Mouse (Mus musculus): ENCODE results near the gene Camkmt.

Camkmt gene

DNA sequence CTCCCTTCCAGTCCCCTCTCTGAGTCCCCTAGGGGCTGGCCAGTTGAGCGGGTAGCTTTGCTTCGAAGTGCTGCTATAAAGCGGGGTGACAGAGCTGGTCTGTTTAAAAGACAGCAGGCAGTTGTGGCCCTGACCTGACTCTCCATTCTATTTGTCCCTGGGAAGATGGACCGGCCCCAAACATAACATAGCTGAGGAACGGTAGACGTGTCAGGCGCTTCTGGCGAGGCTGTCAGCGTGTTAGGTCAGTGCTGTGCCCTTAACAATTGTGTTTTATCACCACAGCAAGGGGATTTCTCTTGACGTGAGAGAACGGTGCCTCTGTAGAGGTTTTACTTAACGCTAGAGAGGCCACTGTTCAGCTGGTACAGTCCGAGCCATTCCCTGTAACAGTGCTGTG is 86.9 kb downstream of the Camkmt start:
- DNase-seq = no peak

DNA sequence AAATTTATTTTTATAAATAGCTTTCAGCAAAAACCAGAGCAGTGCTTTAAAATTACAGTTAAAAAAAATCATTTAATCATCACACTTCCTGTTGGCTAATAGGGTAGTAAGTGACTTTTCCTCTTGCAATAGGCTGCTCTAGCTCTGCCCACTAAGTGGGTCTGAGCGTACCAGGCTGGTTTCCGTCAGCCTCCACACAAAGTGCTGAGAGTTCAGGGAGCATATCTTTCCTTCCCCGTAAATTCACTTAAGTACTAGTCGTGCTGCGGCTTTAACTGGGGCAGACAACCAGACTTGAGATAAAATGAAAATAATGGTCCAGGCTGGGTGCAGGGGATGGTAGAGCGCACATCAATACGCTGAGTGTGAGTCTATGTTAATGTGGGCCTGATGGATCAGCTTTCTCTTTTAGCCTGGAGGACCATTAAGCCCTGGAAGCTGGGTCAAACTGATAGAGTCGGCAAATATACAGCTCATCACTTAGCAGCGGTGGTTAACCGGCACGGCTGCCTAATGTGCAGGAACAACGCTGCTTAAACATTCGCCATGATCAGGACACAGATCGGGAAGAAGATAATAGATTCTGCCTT is 90.2 kb downstream of the Camkmt start:
- DNase-seq = no peak

DNA sequence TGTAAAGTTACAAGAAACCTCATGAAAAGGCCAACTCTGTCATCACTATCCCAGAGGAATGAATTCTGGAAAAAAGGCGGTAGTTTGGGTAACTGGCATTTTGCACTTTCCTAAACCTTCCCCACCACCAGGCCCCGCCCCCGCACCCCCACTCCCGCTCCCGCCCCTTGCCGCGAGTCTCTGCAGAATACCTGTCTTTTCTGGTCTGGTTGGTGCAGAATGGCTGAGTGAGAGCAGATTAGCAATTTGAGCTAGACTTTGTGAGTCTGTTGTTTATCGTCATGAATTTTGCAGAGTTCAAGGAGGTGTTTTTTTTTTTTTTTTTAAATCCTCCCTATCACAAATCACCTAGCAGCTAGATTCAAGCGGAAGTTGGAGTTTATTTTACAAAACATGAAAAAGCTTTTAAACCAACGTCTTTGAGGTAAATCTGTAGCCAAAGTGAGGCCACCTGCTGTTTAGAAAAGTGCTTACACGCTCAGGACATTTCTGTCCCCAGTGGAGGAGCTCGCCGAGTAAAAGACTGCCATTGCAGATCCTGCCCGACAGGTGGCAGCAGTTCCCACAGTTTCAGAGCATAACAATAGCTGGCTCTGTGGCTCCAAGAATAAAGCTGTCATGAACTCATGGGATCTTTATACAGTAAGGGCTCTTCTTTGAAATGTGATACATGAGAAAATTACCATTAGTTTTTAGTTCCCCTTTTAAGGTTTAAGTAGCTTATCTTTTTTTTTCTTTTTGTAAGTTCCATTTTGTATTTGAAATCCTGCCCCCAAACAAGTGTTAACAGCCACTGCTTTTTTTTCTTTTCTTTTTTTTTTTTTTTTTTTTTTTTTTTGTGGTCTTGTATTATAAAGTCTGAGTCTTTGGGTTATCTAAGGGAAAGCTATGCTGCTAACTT is 99.1 kb downstream of the Camkmt start:
- DNase-seq = peak; percentile 85

DNA sequence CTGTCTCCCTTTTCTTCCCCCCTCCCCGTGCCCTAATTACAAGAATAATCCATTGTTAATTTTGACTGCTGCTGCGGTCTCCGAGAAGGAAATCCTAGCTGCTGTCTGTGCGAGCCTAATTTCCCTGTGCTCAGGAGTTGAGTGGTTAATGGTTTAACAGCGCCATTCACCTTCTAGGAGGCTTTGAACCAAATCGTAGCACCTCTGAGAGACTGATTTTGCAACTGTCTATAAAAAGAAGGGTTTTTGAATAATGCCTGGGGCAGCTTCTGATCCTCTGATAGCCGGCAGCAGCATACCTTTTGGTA is 99.7 kb downstream of the Camkmt start:
- peak; percentile 42 for DNase-seq

DNA sequence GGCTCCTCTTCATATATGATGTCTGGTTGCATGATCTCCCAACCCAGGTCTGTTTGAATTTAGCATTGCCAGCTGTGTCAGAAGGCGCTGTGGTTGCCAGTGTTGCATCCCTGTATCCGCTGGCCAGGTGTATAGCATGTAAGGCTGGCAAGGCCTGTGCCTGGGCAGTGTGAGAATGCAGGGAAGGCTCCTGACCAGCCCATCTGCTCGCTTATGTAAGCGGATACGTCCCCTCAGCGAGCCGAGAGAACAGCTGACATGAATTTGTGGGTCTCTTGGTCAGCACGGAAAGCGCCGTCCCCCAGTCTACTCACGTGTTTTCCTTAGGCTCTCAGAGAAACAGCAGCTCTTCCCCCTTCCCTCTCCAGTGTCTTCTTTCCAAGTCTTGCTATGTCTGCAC is 102.9 kb downstream of the Camkmt start:
- DNase-seq = no peak

DNA sequence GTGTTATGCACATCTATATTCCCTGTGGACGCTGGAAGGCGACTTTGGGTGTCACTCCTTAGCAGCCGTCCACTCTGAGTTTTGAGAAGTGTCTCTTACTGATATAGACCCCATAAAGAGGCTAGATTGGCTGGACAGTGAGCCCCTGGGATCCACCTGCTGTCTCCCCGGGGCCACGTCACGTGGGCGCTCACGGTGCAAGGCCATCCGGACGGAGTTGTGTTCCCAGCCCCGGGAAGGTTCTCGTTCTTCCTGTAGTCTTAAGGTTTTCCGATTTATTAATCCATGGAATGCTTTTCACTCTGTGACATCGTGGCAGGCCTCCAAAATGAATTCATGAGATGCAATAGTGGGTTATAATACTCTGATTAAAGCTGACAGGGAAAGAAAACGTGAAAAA is 108.4 kb downstream of the Camkmt start:
- DNase-seq = peak; percentile 15

DNA sequence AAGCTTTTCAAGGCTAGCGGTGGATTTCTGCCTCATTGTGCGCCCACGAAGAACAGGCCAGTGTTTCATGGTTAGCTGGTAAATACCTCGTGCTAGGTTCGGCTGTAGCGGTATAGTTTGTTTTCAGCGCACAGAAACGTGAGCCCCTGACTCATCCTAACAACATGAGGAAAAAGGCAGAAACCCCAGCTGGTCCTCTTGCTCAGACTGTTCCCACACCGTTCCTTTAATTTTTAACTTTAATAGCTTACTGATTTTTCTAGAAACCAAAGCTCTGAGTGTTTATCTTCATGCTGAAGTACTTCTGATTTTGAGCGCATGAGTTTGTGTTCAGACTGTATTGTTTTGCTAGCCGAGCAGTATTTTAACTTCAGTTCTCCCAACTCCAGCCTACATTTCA is 109.0 kb downstream of the Camkmt start:
- peak; percentile 24 for DNase-seq

DNA sequence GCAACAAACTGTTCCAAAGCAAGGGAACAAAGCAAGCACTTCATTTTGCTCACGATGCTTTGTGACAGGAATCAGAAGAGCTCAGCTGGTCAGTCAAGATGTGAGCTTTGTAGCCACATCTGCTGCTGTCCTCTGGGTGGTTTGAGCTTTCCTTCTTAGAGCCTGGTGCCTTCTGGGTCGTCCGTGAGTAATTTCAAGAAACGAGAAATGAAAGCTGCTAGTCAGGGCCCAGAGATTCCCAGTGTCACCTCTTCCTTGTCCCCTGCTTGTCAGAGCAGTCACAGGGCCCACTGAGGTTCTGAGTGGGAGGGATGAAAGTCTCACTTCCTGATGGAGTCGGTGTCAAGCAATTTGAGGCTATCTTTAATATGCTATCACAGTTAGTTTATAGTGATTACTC is 127.7 kb downstream of the Camkmt start:
- DNase-seq = no peak

DNA sequence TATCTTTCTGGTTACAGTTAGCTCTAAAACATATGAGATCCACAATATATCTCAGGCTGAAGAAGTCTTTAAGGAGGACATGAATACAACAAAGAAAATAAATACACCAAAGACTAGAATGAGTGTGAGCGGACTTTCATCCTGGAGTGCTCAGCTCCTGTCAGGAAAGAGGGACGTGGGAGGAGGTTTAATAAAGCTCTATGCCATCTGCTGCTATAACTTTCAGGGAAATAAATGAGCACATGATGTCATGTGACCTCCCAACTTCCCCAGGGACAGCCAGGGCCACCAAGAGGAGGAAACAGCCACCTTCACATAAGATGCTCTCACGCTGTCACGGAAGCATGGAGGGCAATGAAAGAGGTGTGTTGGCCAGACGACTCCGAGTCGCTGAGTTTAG is 151.8 kb downstream of the Camkmt start:
- DNase-seq = no peak

DNA sequence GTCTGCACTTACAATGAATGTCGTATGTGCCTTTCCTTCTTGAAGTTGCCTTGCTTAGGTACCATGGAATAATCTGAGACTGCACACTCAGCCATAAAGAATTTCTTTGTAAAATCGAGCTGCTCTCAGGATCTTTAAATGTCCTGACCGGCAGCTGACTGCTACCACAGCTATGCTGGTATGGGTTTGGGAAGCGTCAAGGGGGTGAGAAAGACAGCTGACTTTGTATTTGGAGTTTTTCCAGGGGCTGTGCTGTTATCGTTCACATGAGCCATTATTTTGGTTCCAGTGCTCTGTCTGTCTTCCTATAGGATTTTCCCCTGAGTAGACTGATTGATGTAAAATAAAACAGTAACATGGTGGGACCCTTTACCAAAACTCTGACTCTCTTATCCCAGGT is 158.6 kb downstream of the Camkmt start:
- DNase-seq = no peak

DNA sequence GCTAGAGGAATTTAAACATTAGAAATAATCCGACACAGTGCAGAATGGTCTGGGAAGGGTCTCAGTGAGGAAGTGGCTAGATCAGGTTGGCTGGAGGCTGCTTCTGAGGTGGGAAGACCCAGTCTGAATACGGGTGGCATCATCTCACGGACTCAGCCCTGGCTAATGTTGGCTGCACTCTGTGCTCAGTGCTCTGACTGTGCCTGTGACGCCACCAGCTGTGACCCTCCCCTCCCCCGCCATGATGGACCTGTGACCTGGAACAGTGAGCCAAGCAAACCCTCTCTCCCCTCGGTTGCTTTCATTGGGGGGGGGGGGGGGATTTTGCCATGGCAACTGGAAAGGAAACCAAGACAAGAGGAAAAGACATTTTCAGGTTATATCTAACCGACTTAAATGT is 159.4 kb downstream of the Camkmt start:
- DNase-seq = no peak

DNA sequence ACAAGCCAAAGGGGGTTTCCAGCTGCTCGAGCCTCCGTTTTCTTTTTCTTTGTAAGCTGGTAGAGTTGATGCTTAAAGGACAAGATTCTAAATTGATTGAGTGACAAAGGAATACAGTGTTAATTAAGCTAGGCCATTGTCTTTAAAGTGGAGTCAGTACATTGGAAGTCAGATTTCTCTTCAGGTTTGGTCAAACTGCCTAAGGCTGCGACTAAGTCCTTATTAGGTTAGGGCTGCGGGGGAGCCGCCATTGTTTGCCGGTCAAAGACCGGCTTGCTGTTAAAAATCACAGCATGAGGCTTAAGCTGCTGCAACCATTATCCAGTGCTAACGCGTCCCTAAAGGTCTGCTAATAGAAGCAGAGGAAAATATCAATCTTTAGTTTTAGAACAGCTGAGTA is 166.6 kb downstream of the Camkmt start:
- DNase-seq = no peak

DNA sequence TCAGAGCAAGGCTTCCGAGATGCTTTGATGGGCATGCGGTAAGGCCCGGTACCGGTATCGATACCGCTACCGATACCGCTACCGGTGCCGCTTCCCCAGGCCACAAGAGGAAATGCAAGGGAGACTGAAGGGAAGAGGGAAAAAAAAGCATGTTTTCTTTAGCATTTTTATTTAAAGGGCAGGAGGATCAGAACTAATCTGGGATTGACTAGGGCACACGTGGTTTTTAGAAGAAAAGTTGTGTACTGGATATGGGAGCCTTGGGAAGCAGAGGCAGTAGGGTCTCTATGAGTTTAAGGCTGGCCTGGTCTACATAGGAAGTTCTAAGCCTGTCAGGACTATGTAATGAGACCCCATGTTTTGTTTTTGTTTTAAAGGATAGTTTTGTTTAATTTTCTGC is 167.0 kb downstream of the Camkmt start:
- DNase-seq = no peak

DNA sequence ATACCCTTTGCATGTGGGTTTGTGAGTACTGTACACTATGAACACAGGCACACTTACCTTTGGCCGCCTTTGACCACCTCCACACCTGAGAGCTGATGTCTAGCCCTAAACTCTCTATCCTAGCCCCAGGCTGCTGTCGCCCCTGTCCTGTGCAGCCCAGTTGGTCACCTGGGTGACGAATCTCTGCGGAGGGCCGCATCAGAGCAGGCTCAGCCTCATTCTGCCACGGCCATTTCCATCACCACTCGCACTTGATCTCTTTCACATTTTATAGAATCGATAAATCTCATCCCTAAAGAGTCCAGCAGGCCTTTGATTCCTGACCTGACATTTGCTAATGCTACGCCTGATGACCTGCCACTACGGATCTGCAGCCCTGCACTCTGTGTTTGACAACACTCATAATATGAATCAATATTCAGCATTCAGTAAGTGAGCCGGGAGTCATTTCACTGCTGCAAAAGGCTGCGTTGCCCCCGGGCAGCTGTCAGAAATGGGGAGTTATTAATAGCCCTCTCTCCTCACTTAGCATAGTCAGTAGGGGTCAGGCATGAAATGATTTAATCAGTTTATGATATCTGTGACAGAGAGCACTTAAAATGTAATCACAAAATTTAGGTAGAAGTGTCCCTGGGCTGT is 168.5 kb downstream of the Camkmt start:
- no peak for DNase-seq

DNA sequence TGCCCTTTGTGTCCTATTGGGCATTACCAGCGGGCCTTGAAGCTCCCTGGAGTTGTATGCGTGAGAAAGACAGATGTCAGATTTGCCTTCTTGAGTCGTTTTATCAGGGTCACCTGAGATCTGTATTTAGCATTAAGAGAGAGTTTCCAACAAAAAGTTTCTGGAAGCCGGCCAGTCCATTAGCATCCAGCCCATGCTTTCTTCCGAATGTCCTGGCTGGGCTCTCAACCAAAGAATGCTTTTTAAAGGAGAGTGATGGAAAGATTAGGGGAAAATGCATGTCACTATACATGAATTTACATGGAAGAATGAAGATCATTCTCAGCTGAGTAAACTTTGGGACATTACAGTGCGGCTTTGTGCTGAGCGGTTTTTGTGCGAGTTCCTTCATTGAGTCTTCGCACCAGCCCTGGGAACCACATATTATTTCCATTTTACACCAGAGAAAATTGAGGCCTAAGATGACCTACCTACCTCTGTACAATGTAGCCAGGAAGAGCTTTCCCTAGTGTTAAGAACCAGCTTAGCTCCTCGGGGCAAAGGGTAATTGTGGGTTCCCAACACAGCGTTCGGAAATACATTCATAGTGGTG is 176.6 kb downstream of the Camkmt start:
- no peak for DNase-seq

DNA sequence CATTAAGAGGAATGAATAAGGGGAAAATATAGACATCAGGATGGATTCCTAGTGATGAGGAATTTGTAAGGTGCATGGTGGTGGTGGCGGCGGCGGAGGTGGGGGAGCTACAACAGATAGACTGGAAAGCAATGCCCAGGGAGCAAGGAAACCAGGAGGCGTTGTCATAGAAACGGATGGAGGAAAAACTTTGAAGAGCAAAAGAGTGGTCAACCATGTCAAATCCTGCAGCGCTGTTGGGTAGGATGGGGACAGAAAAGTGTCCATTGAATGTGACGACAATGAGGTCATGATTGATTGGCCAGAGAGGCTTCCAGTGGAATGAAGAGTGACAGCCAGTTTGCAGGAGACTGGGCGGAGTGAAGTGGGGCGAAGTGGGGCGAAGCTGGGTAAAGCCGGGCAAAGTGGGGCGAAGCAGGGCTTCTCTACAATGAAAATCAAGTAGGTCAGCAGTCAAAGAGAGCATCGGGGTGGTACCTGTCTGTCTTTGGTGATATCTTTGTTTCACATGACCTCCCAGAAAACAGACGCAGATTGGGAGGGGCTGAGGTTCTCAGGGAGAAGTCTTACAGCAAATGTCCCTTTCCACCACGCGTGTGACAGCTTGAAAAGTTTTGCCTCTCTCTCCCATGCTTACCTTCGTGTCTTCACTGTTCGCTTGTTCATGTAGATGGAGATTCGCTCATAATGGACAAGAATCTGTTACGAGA is 181.3 kb downstream of the Camkmt start:
- DNase-seq = no peak

DNA sequence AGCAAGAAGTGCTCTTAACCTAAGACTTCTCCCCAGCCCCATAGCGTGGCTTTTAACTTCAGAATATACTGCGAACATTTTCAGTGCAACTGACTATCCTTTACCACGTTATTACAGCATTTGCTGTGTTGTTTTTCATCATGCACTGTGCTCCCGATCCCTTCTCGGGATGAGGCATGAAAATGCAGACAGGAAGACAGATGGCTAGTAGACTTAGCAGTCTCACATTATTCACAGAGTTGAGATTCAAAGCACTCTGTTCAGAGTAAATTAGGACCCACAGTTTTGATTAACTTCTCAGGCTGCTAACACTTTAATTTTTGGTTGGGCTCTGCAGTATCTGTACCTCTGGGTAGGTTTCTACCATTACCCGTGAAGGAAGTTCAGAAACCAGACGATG is 189.4 kb downstream of the Camkmt start:
- no peak for DNase-seq

DNA sequence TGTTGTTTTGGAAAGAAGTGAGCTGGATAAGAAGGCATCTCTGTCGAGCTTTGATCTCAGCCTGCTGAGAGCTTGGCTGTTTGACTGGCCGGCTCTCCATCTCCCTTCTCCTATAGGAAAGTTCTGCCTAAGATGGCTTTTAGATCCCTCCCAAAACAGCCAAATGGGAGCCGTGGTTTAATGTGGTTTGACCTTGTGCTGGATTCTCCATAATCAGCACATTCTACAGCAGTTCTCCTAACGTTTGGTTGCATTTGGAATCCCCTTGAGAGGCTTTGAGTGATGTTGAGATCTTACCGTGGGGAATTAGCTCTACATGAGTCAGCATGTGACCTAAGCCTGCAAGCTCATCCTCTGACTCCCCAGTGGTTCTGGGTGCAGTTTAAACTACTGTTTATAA is 192.1 kb downstream of the Camkmt start:
- DNase-seq = no peak

DNA sequence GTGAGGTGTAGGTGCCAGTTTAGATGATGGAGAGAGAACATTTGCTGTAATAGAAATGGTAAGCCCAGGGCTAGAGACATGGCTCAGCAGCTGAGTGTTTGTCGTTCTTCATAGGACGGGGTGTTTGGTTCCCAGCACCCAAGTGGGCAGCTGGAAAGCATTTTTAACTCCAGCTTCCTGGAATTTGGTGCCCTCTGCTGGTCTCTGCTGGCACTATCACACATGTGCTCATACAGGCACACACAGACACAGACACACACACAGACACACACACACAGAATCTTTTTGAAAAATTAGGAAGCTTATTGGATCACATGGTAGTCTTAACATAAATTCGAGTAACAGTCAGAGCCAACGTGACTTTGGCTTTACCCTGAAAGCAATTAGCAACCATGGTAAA is 200.8 kb downstream of the Camkmt start:
- no peak for DNase-seq

DNA sequence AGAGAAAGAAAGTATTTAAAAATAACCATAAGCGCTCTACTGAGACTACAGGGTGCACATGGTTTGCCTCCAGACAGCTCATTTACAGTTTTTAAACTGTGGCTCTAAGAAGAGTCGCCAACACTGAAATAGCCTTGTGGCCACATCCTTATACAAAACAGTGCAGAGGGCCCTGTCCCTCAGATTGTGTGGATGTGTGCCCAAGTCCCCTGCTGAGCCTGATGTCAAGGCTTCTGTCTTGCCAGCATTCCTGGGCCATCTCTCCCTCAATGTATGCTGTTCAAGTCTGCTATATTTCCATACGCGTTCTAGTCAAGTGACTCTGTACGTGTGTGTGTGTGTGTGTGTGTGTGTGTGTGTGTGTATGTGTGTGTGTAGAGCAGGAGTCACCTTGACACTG is 201.2 kb downstream of the Camkmt start:
- DNase-seq = no peak

DNA sequence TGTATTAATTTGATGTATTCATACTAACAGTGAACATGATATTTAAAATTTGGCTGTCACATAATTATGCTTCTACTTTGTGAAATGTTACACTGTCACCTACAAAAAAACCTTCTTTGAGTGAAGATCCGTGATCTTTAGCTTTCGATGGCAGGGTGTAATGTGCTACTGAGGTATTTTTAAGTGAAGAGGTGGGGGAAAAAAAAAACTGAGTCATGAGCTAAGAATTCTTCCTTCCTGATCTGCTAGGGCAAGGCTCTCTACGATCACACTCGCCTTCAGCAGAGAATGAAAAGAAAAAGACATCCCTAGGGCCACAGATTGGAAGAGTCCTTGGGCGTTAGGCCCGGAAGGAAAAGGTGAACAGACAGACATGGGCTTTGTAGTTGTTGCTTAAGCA is 201.9 kb downstream of the Camkmt start:
- no peak for DNase-seq

DNA sequence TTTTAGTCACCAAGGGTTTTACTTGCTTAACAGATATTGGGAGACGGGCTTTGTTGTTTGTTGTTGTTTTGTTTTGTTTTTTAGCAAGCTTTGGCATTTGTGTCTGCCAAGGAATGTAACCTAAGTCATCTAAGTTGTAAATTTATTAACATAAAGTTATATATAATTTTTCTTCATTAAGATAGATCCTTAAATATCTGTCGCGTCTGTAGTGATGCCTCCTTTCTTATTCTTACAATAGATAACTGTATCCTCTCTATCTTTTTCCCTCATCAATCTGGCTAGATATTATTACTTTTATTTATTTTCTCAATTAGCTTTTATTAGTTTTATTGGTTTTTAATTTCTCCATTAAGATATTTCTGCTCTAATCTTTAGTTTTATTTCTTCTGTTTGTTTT is 213.3 kb downstream of the Camkmt start:
- DNase-seq = no peak

DNA sequence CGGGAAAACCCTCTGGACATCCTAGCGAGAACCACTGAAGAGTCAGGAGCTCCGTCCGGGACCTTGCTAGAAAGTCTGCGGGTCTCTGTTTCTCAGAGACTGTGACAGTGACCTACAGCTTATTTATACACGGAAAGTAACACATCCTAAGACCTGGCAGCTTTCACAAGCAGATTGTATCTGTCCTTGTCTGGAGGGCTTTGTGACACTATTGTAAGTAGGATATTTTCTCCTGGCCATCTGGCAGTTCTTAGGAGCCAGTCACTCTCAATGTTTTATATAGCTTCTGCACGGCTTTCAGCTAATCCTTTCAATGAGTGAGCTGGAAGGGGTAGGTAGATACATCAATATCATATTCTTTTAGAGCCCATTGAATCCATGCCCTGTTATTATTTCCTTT is 218.2 kb downstream of the Camkmt start:
- no peak for DNase-seq

Measured in kidney, adult 11 months (tissue).